Mouse (Mus musculus): ENCODE results near the gene 7530416G11Rik. TPM values are rescaled to one million over a fixed set of nuclear protein-coding genes. Genes with fewer than 3 reads are reported as not detected.

The 7530416G11Rik gene
- total RNA-seq, 1 experiment from 2014 or later: not detected

DNA sequence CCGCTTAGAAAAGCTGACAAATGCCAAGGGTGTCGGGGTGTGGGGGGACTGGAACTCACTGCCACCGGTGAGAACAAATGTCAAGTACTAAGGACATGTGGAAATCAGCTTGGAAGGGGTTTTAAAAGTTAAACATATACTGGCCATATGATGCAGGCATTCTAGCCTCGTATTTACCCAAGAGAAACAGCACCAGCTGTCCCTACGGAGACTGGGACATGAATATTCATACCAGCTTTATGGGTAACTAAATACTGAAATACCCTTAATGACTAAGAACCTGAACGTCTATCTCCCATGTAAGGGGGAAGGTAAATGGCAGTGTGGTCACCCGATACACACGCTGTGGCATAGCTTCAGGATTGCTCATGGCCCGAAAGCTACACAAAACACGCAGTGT lies 14.1 kb downstream of the 7530416G11Rik start:
- ATAC-seq (replicated peaks; ENCODE audit: low read depth, poor library complexity, severe bottlenecking): no peak

DNA sequence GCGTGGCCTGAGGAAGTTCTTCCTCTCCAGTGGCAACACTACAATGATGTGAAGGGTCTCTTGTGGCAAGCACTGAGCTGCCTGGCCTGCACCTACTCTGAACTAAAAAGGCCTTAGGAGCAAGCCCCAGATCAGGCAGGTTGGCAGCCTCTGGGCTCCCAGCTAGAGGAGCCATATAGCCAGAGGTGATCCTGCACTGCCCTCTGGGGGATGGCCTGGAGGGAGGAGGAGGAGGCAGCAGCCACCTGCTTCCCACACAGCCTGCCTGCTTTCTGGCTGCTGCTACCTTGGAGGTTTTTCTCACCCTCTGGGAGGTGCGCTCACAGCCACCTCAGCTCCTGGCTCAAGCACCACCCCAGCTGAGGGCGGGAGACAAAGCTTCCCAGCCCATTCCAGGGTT lies 22.4 kb downstream of the 7530416G11Rik start:
- no peak for ATAC-seq (replicated peaks; ENCODE audit: low read depth, poor library complexity, severe bottlenecking)

DNA sequence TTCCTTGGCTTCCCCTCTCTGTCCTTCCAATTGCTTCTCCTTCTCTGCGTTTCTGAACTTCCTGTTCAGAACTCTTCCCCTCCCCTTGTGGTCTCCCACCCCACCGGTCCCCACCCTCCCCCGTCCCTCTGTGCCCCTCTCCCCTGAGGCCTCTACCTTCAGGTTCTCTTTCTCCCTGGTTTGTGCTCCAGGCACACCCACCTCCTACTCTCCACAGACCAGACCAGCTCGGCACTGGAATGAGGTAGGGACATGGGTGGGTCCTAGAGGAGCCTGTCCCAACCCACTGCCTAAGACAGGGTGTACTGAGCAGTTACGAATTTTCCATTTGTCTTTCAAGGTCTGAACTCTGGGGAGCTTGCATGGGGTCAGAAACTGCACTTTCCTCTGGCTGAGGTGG lies 23.1 kb downstream of the 7530416G11Rik start:
- no peak for ATAC-seq (replicated peaks; ENCODE audit: low read depth, poor library complexity, severe bottlenecking)

DNA sequence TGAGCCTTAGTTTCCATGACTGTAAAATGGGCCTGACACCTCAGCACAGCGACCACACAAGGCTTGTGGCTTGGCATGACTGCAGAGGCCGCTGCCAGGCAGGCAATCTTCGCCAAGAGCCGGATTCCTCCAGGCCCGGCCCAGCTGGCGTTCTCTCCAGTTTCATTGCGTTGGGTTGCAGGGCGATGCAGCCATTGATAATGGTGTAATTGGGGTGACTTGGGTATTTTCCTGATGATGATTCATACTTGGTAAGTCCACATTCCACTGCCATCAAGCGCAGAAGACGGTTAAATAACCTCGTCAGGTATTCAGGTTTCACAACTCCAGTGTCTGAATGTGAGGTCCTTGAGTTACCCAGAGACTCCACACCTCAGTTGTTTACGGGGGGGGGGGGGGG lies 23.7 kb downstream of the 7530416G11Rik start:
- no peak for ATAC-seq (replicated peaks; ENCODE audit: low read depth, poor library complexity, severe bottlenecking)

- ATAC-seq (replicated peaks; ENCODE audit: low read depth, poor library complexity, severe bottlenecking): peak; percentile 83
These were observed 25.4 kb downstream of the 7530416G11Rik start for GRCm38 (mm10) chr15:85477584-85477983.

- ATAC-seq (replicated peaks; ENCODE audit: low read depth, poor library complexity, severe bottlenecking): no peak
These were observed 28.3 kb downstream of the 7530416G11Rik start for GRCm38 (mm10) chr15:85474697-85475096.

DNA sequence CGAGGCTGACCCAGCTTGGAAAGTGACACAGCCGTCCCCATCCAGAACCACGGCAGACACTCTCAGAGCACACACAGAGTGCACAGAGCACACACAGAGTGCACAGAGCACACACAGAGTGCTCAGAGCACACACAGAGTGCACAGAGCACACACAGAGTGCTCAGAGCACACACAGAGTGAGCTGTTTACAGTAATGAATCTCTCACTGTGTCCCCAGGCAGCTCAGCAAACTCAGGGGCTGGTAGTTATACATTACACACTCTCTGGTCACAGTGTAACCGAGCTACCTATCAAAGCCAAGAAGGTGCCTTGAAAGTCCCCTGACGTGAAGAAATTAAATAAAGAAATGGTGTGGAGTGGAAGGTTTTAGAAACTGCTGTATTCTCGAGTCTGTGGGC lies 33.6 kb downstream of the 7530416G11Rik start:
- no peak for ATAC-seq (replicated peaks; ENCODE audit: low read depth, poor library complexity, severe bottlenecking)

DNA sequence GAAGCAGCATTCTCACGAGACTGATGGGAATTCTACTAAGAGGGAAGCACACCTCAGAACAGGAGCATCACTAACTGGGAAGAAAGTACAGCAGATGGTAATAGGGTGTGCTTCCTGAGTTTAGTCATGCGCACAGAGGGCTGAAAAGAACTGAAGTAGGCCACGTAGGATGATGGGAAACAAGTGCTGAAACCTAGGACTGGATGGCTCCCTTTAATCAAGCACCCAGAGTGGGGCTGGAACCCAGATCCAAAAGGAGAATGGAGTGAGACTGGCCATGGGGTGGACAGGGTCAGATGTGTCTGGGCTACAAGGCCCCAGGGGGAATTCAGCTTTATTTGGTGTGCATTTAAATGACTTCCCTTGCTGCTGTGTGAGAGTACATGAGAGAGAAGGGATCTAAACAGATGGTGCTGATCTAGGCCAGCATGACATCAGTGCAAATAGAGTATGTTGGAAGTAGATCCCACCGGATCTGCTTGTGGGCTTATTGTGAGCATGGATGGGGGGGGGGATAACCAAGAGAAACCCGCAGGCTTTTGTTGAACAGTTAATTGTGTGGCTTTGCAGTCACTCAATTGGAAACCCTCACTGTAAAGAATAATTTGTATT lies 36.5 kb downstream of the 7530416G11Rik start:
- no peak for ATAC-seq (replicated peaks; ENCODE audit: low read depth, poor library complexity, severe bottlenecking)

DNA sequence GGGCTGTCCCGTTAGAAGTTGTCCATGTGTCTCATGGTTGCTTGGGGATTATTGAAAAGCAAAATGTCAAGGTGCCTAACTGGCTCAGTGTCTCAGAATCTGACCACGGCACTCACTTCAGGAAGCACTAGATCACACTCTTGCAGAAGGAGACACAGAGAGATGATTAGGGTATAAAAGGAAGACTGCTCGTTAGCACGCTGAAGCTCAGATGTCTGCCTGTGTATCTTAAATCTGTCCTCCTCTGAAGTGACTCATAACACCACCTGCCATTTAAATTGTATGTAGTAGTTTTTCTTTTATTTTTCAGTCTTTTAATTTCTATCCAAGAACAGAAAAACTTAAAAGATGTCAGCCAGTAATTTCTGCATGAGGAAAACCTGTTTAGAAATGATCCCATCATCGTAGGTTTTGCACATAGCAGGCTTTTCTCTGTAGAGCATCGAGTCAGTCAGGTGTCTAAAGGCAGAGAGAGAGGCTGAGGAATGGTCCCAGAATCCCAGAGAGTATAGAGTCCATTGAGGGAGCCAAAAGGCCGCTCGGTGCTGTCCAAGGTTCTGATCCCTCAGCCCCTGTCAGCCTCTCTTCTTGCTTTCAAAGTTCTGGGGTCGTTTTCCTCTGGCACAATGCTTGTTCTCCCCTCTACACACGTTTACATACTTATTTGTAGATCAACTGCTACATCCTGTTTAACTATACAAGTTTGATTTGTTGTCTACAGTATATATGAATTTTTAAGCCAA lies 38.0 kb downstream of the 7530416G11Rik start:
- ATAC-seq (replicated peaks; ENCODE audit: low read depth, poor library complexity, severe bottlenecking): no peak

DNA sequence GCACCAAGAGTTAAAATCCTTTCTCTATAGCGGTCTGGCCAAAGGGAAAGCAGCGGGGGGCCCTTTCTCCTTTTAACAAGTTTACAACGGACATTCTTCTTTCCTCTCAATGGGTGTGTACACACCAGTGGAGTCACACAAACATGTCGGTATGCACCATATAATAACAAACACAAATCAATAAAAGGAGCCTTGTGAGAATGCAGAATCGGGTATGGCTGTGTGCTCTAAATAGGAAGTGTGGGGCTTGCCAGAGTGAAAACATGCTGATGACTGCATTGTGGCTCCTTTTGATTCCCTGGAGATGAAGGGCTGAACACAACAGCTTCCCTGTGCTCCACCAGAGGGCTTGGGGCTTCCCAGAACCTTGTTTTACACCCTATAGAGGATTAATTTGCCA lies 38.8 kb downstream of the 7530416G11Rik start:
- ATAC-seq (replicated peaks; ENCODE audit: low read depth, poor library complexity, severe bottlenecking): no peak

DNA sequence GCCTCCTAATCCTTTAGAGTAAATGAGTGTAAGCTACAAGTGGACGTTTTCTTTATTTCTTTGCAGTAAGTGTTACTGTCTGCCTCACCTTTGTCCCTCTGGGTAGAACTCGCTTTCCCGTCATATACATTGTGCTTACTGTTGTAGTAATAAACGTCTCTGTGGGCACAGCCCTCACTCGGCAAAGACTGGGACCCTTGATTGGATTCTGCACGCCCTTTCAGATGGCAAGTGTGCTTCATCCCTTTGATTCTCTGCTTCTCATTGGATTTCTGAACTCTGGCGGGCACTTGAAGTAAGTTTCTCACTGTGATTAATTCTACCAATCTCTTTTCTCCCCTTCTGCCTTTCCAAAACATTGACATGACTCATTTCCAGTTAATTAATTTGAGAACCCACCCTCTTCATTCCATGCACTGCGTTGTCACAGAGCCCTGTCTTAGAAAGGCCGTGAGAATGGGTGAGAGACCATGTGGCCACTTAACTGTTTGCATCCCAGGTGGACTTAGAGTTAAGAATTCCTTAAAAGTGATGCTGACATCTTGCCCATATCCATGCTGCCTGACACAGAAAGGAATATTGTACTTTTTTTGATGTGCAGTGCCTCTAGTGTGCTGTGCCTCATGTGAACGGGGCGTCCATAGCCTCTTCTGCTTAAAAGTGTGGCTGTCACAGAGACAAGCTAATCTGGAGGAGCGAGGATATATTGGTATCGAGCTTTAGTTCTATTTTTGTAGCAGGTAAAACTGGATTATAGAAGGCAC lies 39.8 kb downstream of the 7530416G11Rik start:
- no peak for ATAC-seq (replicated peaks; ENCODE audit: low read depth, poor library complexity, severe bottlenecking)

DNA sequence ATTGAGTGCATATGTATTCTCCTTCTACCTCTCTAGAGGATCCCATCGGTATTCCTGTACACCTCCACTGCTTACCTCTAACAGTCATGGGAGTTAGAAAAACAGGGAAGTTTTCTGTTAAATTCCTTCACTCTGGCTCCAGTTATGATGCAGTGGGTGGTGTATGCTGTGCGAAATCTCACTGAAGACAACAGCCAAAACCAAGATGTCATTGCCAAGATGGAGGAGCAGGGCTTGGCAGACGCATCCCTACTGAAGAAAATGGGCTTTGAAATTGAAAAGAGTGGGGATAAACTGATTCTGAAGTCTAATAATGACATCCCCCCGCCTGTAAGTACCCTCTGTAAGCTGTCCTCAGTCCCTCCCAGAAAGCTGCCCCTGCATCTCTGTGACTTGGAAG lies 40.9 kb downstream of the 7530416G11Rik start:
- ATAC-seq (replicated peaks; ENCODE audit: low read depth, poor library complexity, severe bottlenecking): no peak

GRCm38 (mm10) chr15:85461541-85461940 lies 41.5 kb downstream of the 7530416G11Rik start:
- ATAC-seq (replicated peaks; ENCODE audit: low read depth, poor library complexity, severe bottlenecking): no peak

DNA sequence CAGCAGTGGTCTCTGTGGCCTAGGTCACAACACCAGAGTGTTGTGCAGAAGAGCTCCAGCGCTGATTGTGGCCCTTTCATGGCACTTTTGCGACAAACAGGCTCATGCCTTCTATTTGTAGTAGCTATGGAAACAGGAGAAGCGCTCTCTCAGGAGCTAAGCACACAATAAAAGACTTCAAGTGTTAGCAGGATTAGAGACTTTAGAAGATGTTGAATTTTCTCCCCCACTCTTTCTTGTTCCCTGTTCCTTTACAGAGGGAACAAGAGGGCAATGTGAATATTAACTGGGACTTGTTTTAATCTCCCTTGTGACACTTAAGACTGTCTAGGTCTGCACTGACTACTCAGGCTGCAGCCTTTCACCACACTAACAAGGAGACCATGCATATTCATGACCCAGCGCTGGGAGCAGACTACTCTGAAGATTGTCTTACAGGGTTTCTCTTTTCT lies 44.4 kb downstream of the 7530416G11Rik start:
- no peak for ATAC-seq (replicated peaks; ENCODE audit: low read depth, poor library complexity, severe bottlenecking)

- no peak for ATAC-seq (replicated peaks; ENCODE audit: low read depth, poor library complexity, severe bottlenecking)
These were observed 45.2 kb downstream of the 7530416G11Rik start for GRCm38 (mm10) chr15:85457838-85458237.

- ATAC-seq (replicated peaks; ENCODE audit: low read depth, poor library complexity, severe bottlenecking): no peak
These were observed 46.1 kb downstream of the 7530416G11Rik start for GRCm38 (mm10) chr15:85456891-85457290.

DNA sequence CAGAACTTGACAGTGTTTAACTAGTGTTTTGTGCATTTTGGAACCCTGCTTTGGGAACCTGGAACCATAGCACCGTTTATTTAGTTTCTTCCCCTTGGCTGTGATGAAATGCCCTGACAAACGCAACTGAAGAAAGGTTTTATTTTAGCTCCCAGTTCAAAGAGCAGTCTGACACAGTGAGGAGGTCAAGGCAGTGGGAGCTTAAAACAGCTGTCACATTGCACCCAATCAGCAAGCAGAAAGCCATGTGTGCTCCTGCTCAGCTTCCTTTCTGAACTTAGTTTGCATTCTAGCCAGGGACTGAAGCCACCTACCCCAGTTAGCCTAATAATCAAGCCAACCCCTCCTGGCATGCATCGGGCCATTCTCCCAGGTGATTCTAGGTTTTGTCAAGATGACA lies 56.4 kb downstream of the 7530416G11Rik start:
- no peak for ATAC-seq (replicated peaks; ENCODE audit: low read depth, poor library complexity, severe bottlenecking)

All from common myeloid progenitor, adult 5-6 weeks (primary cell).